Mouse (Mus musculus): ENCODE data around the gene Gm42878. TPM values are rescaled to one million over a fixed set of nuclear protein-coding genes. Genes with fewer than 3 reads are reported as not detected.
A peak's percentile ranks its signal among the peaks of the same experiment; 100 is the strongest.
"Not testable (repeated sequence)": the region's sequence is repeated elsewhere in the genome, so short reads cannot be mapped to it uniquely, and the experiment has no call there.

The Gm42878 gene
- total RNA-seq, 2 experiments from 2014 or later, result not detected

GRCm38 (mm10) chr5:121566035-121566681, 20.9 kb upstream of the Gm42878 start:
- DNase-seq (ENCODE audit: low spot score), result no peak

- peak; percentile 90 for DNase-seq (ENCODE audit: low spot score)
These were observed 19.2 kb upstream of the Gm42878 start for GRCm38 (mm10) chr5:121564468-121564895.

- DNase-seq (ENCODE audit: low spot score), result no peak
These were observed 17.2 kb upstream of the Gm42878 start for GRCm38 (mm10) chr5:121562436-121562835.

GRCm38 (mm10) chr5:121549196-121549595, 3.9 kb upstream of the Gm42878 start:
- peak; percentile 78 for DNase-seq (ENCODE audit: low spot score)

- no peak for DNase-seq (ENCODE audit: low spot score)
These were observed 1.8 kb upstream of the Gm42878 start for GRCm38 (mm10) chr5:121547084-121547483.

GRCm38 (mm10) chr5:121546530-121546895, 1.2 kb upstream of the Gm42878 start:
- DNase-seq (ENCODE audit: low spot score), result peak; percentile 44

GRCm38 (mm10) chr5:121545793-121546529, 679 bp upstream of the Gm42878 start, which contains the start of gene Mapkapk5:
Gene Mapkapk5, minus strand, starts transcription at chr5:121545905.
- DNase-seq (ENCODE audit: low spot score), result peak; percentile 96

- no peak for DNase-seq (ENCODE audit: low spot score)
These were observed 1.9 kb downstream of the Gm42878 start for GRCm38 (mm10) chr5:121543370-121543769.

GRCm38 (mm10) chr5:121541235-121541634, 4.0 kb downstream of the Gm42878 start:
- no peak for DNase-seq (ENCODE audit: low spot score)

- no peak for DNase-seq (ENCODE audit: low spot score)
These were observed 5.2 kb downstream of the Gm42878 start for GRCm38 (mm10) chr5:121540066-121540465.

GRCm38 (mm10) chr5:121537588-121537987, 7.7 kb downstream of the Gm42878 start:
- no peak for DNase-seq (ENCODE audit: low spot score)

- DNase-seq (ENCODE audit: low spot score), result no peak
These were observed 8.2 kb downstream of the Gm42878 start for GRCm38 (mm10) chr5:121536921-121537555.

GRCm38 (mm10) chr5:121535116-121535515, 10.2 kb downstream of the Gm42878 start:
- no peak for DNase-seq (ENCODE audit: low spot score)

- no peak for DNase-seq (ENCODE audit: low spot score)
These were observed 10.8 kb downstream of the Gm42878 start for GRCm38 (mm10) chr5:121534521-121534920.

- peak; percentile 18 for DNase-seq (ENCODE audit: low spot score)
These were observed 18.3 kb downstream of the Gm42878 start for GRCm38 (mm10) chr5:121526961-121527360.

GRCm38 (mm10) chr5:121526526-121526925, 18.8 kb downstream of the Gm42878 start:
- no peak for DNase-seq (ENCODE audit: low spot score)

- DNase-seq (ENCODE audit: low spot score), result no peak
These were observed 19.4 kb downstream of the Gm42878 start for GRCm38 (mm10) chr5:121525774-121526450.

GRCm38 (mm10) chr5:121519758-121520157, 25.5 kb downstream of the Gm42878 start:
- not testable (repeated sequence) for DNase-seq (ENCODE audit: low spot score)

GRCm38 (mm10) chr5:121518983-121519382, 26.3 kb downstream of the Gm42878 start:
- DNase-seq (ENCODE audit: low spot score), result no peak

- no peak for DNase-seq (ENCODE audit: low spot score)
These were observed 35.3 kb downstream of the Gm42878 start for GRCm38 (mm10) chr5:121510009-121510408.

- DNase-seq (ENCODE audit: low spot score), result no peak
These were observed 38.4 kb downstream of the Gm42878 start for GRCm38 (mm10) chr5:121506846-121507245.

GRCm38 (mm10) chr5:121503231-121503630, 42.1 kb downstream of the Gm42878 start, which contains the start of gene Adam1b:
Gene Adam1b, minus strand, starts transcription at chr5:121503435.
- no peak for DNase-seq (ENCODE audit: low spot score)
